8 mouse cellular contexts compared by ENCODE assay signal in genomic region chr4:67477264-67477845, GRCm38 (mm10).
A peak's percentile ranks its signal among the peaks of the same experiment; 100 is the strongest.
DNase-seq lines count a peak whose midpoint lies in the region; ATAC-seq and TF ChIP-seq lines count a peak whose summit lies in the region.

No protein-coding gene starts in this region.

- 9% methylated on average over 6 of the region's 6 CpGs for WGBS in heart, embryonic 12.5 days
- 11% methylated on average over 6 of the region's 6 CpGs for WGBS in forebrain, embryonic 12.5 days
- 12% methylated on average over 6 of the region's 6 CpGs for WGBS in kidney, embryonic 16.5 days
- WGBS in limb, embryonic 13.5 days = 9% methylated on average over 6 of the region's 6 CpGs

- H3K27ac ChIP-seq in heart, embryonic 12.5 days (ENCODE audit: poor library complexity, severe bottlenecking) = no peak overlapping the region
- H3K27ac ChIP-seq in forebrain, embryonic 12.5 days = no peak overlapping the region
- H3K27ac ChIP-seq in kidney, embryonic 16.5 days (ENCODE audit: low read length) = no peak overlapping the region
- H3K27ac ChIP-seq in limb, embryonic 13.5 days = no peak overlapping the region

- no peak for ATAC-seq in heart, embryonic 12.5 days (ENCODE audit: insufficient number of reproducible peaks, low FRiP score)
- peak; percentile 94 for ATAC-seq in forebrain, embryonic 12.5 days (ENCODE audit: low FRiP score)
- peak; percentile 84; the same call in 1 of the 2 replicates for ATAC-seq in kidney, embryonic 16.5 days (ENCODE audit: low FRiP score, low TSS enrichment)
- ATAC-seq in limb, embryonic 13.5 days (ENCODE audit: low FRiP score, low read depth) = peak; percentile 57; the same call in 1 of the 2 replicates

- H3K4me2 ChIP-seq in heart, embryonic 12.5 days = no peak overlapping the region
- no peak overlapping the region for H3K4me2 ChIP-seq in forebrain, embryonic 12.5 days
- H3K4me2 ChIP-seq in kidney, embryonic 16.5 days (replicated peaks; ENCODE audit: low read depth, low read length) = no peak overlapping the region
- H3K4me2 ChIP-seq in limb, embryonic 13.5 days (replicated peaks) = no peak overlapping the region

- intact Hi-C loops in heart, postnatal 10 days (cut with DNase I) = loop anchor here (2.0 to 5.0 kb wide), 2 partner anchors 710 to 1369 kb away; no protein-coding TSS in a partner anchor

- no peaks in the 10 kb centered on the region for H3K27me3 ChIP-seq in heart, embryonic 12.5 days (replicated peaks)
- no peaks in the 10 kb centered on the region for H3K27me3 ChIP-seq in forebrain, embryonic 12.5 days
- no peaks in the 10 kb centered on the region for H3K27me3 ChIP-seq in kidney, embryonic 16.5 days (ENCODE audit: insufficient read depth, low read length)
- H3K27me3 ChIP-seq in limb, embryonic 13.5 days = no peaks in the 10 kb centered on the region

- peak; percentile 81 for TF ChIP-seq CTCF in brain, embryonic 14.5 days (IDR thresholded peaks at IDR 0.05; ENCODE audit: borderline replicate concordance, extremely low read depth, insufficient read depth, insufficient read length)

- H3K9me3 ChIP-seq in heart, embryonic 12.5 days (replicated peaks) = no peaks in the 10 kb centered on the region
- no peaks in the 10 kb centered on the region for H3K9me3 ChIP-seq in forebrain, embryonic 12.5 days
- H3K9me3 ChIP-seq in kidney, embryonic 16.5 days (ENCODE audit: low read length) = no peaks in the 10 kb centered on the region
- no peaks in the 10 kb centered on the region for H3K9me3 ChIP-seq in limb, embryonic 13.5 days

- no peaks in the 10 kb centered on the region for H3K36me3 ChIP-seq in heart, embryonic 12.5 days
- H3K36me3 ChIP-seq in forebrain, embryonic 12.5 days (replicated peaks) = no peaks in the 10 kb centered on the region
- H3K36me3 ChIP-seq in kidney, embryonic 16.5 days (ENCODE audit: insufficient read depth, low read length) = no peaks in the 10 kb centered on the region
- H3K36me3 ChIP-seq in limb, embryonic 13.5 days = no peaks in the 10 kb centered on the region

- peak; percentile 8 to 10 for DNase-seq in heart, postnatal 10 days
- peak; percentile 89 for DNase-seq in brain, embryonic 14.5 days (ENCODE audit: low read depth)
- DNase-seq in retina, postnatal 1 day = peak; percentile 73
- DNase-seq in c-Kit-positive CD71-positive TER-119-positive erythroid progenitor cells, embryonic 14.5 days (ENCODE audit: low spot score) = no peak

- TF ChIP-seq POLR2A in brain, embryonic 14.5 days (IDR thresholded peaks at IDR 0.05; ENCODE audit: borderline replicate concordance, extremely low read depth, insufficient read depth, insufficient read length, poor library complexity, severe bottlenecking) = no peak

- H3K4me3 ChIP-seq in heart, embryonic 12.5 days = no peak overlapping the region
- H3K4me3 ChIP-seq in forebrain, embryonic 12.5 days (replicated peaks) = no peak overlapping the region
- no peak overlapping the region for H3K4me3 ChIP-seq in kidney, embryonic 16.5 days (ENCODE audit: low read length)
- no peak overlapping the region for H3K4me3 ChIP-seq in limb, embryonic 13.5 days

- no peaks in the 10 kb centered on the region for H3K4me1 ChIP-seq in heart, embryonic 12.5 days (replicated peaks)
- H3K4me1 ChIP-seq in forebrain, embryonic 12.5 days = no peaks in the 10 kb centered on the region
- no peaks in the 10 kb centered on the region for H3K4me1 ChIP-seq in kidney, embryonic 16.5 days (ENCODE audit: insufficient read depth, low read length)
- no peaks in the 10 kb centered on the region for H3K4me1 ChIP-seq in limb, embryonic 13.5 days

- no peak overlapping the region for H3K9ac ChIP-seq in heart, embryonic 12.5 days
- no peak overlapping the region for H3K9ac ChIP-seq in forebrain, embryonic 12.5 days
- no peak overlapping the region for H3K9ac ChIP-seq in kidney, embryonic 16.5 days (replicated peaks; ENCODE audit: low read length)
- no peak overlapping the region for H3K9ac ChIP-seq in limb, embryonic 13.5 days
